Mouse (Mus musculus) limb, embryonic 10.5 days (tissue): Measurements from ENCODE around the gene Fam114a2. TPM values are rescaled to one million over a fixed set of nuclear protein-coding genes. Genes with fewer than 3 reads are reported as not detected.

Source experiments
- DNase-seq: peaks from one replicate; pipeline ENCODE4 v3.0.0-alpha.2; 2017; ENCODE audit warnings: low spot score
- H3K27ac ChIP-seq: fragments of 300-500 bp; sonication (generic); 2 replicates; pipeline ENCODE4 v1.5.1; 2016; ENCODE audit warnings: mild to moderate bottlenecking
- H3K27me3 ChIP-seq: fragments of 300-500 bp; sonication (generic); 2 replicates; pipeline ENCODE4 v1.6.1; 2016; ENCODE audit warnings: low read depth, mild to moderate bottlenecking; ENCODE audit not compliant: poor library complexity, severe bottlenecking
- H3K36me3 ChIP-seq: fragments of 300-500 bp; sonication (generic); 2 replicates; pipeline ENCODE4 v1.6.1; 2016; ENCODE audit warnings: mild to moderate bottlenecking, moderate library complexity
- H3K4me1 ChIP-seq: fragments of 300-500 bp; sonication (generic); 2 replicates; pipeline ENCODE4 v1.6.1; 2016
- H3K4me3 ChIP-seq: fragments of 300-500 bp; sonication (generic); 2 replicates; pipeline ENCODE4 v1.5.1; 2016; ENCODE audit warnings: mild to moderate bottlenecking, moderate library complexity
- H3K9me3 ChIP-seq: fragments of 300-500 bp; sonication (generic); replicated peaks from 2 replicates; pipeline ENCODE4 v1.6.1; 2016; ENCODE audit warnings: mild to moderate bottlenecking
- WGBS: fragments of 180-500 bp; shearing (Covaris S2); methylation state at CpG from one replicate; pipeline ENCODE4 v1.1.7; 2016; 5-methylcytosine and 5-hydroxymethylcytosine counted together
- polyA plus RNA-seq: library from polyadenylated mRNA; unstranded; fragments of >200 nt; fragmentation: Nextera tagmentation; extraction: Ambion mirVana; gene quantifications from 2 replicates; pipeline ENCODE4 v1.2.1, GENCODE M21; 2016

Fam114a2 gene
- polyA plus RNA-seq, 1 experiment from 2014 or later = 67.6 TPM

- no peaks in the 10 kb centered on the region for H3K9me3 ChIP-seq
- no peak overlapping the region for H3K4me3 ChIP-seq
- H3K27me3 ChIP-seq = no peaks in the 10 kb centered on the region
- H3K27ac ChIP-seq = no peak overlapping the region
- no peak for DNase-seq
- 50% methylated on average over 8 of the region's 8 CpGs for WGBS
- H3K36me3 ChIP-seq = no peaks in the 10 kb centered on the region
- H3K4me1 ChIP-seq = no peaks in the 10 kb centered on the region; the same call in 1 of the 2 replicates
Measured at GRCm38 (mm10) chr11:57465025-57465424, 53.4 kb downstream of the Fam114a2 start.

GRCm38 (mm10) chr11:57459759-57460158 lies 58.7 kb downstream of the Fam114a2 start:
- Histone ChIP-seq H3K4me3 (no peak overlapping the region), H3K27me3 (no peaks in the 10 kb centered on the region), H3K4me1 (peaks cover 4% of the 10 kb centered on the region; the same call in 1 of the 2 replicates), H3K27ac (no peak overlapping the region), H3K9me3 (no peaks in the 10 kb centered on the region), H3K36me3 (no peaks in the 10 kb centered on the region)
- no peak for DNase-seq
- 88% methylated on average over 6 of the region's 6 CpGs for WGBS

- no peak for DNase-seq
- no peak overlapping the region for H3K27ac ChIP-seq
- 51% methylated on average over 5 of the region's 5 CpGs for WGBS
- no peaks in the 10 kb centered on the region for H3K27me3 ChIP-seq
- no peak overlapping the region for H3K4me3 ChIP-seq
- no peaks in the 10 kb centered on the region for H3K9me3 ChIP-seq
- H3K4me1 ChIP-seq = peaks cover 11% of the 10 kb centered on the region
- no peaks in the 10 kb centered on the region for H3K36me3 ChIP-seq
Measured at GRCm38 (mm10) chr11:57454421-57454820, 64.0 kb downstream of the Fam114a2 start.

GRCm38 (mm10) chr11:57445237-57445962 lies 73.0 kb downstream of the Fam114a2 start:
- Histone ChIP-seq H3K4me3 (no peak overlapping the region), H3K36me3 (no peaks in the 10 kb centered on the region), H3K4me1 (no peaks in the 10 kb centered on the region), H3K27ac (no peak overlapping the region), H3K27me3 (no peaks in the 10 kb centered on the region), H3K9me3 (no peaks in the 10 kb centered on the region)
- no peak for DNase-seq
- WGBS = 73% methylated on average over 6 of the region's 6 CpGs

- Histone ChIP-seq H3K27ac (no peak overlapping the region), H3K27me3 (no peaks in the 10 kb centered on the region), H3K9me3 (no peaks in the 10 kb centered on the region), H3K36me3 (no peaks in the 10 kb centered on the region), H3K4me3 (no peak overlapping the region), H3K4me1 (no peaks in the 10 kb centered on the region)
- 26% methylated on average over 1 of the region's 1 CpGs for WGBS
- peak; percentile 43 for DNase-seq
Measured at GRCm38 (mm10) chr11:57434153-57434552, 84.3 kb downstream of the Fam114a2 start.

Other genes starting within 250 kb of the Fam114a2 start
- 45.4 and 47.7 TPM in 2 replicates for gene Mfap3, start within 50 bp of the Fam114a2 start, polyA plus RNA-seq
- 20.3 and 22.3 TPM in 2 replicates for gene Galnt10, start 126.8 kb upstream of the Fam114a2 start, polyA plus RNA-seq